Mouse (Mus musculus) G1E (cell line): Measurements from ENCODE around the gene Zfp28. TPM values are rescaled to one million over a fixed set of nuclear protein-coding genes. Genes with fewer than 3 reads are reported as not detected.

Experiments
- ATAC-seq: 2 replicates; pipeline ENCODE4 v1.8.0; 2016; ENCODE audit warnings: mild to moderate bottlenecking; ENCODE audit not compliant: insufficient number of reproducible peaks, poor library complexity, low FRiP score, severe bottlenecking; ENCODE audit errors: extremely low read depth
- DNase-seq: peaks from one replicate; pipeline ENCODE4 v3.0.0; 2012; ENCODE audit warnings: low spot score
- H3K27me3 ChIP-seq: 2 replicates; pipeline ENCODE4 v1.6.1; 2012; ENCODE audit warnings: mild to moderate bottlenecking, low read length, inconsistent platforms; ENCODE audit not compliant: insufficient read depth
- H3K36me3 ChIP-seq: replicated peaks from 2 replicates; pipeline ENCODE3; 2012; ENCODE audit warnings: mild to moderate bottlenecking, inconsistent platforms
- H3K4me1 ChIP-seq: 2 replicates; pipeline ENCODE4 v1.6.1; 2012; ENCODE audit warnings: low read depth, low read length, inconsistent platforms, mixed read lengths; ENCODE audit not compliant: insufficient read depth
- H3K4me3 ChIP-seq: 2 replicates; pipeline ENCODE4 v1.5.1; 2012; ENCODE audit warnings: low read depth, mild to moderate bottlenecking, inconsistent platforms, low read length, moderate library complexity, mixed read lengths
- H3K9me3 ChIP-seq: replicated peaks from 2 replicates; pipeline ENCODE4 v1.6.1; 2012; ENCODE audit warnings: inconsistent platforms
- CTCF ChIP-seq: IDR thresholded peaks from 2 replicates; pipeline ENCODE4 v1.5.1; 2012; ENCODE audit warnings: low read depth, low read length, inconsistent platforms, mixed read lengths
- GATA1 ChIP-seq: IDR thresholded peaks from 2 replicates; pipeline ENCODE4 v1.6.1; 2012; ENCODE audit warnings: borderline replicate concordance, low read length, inconsistent platforms, mixed read lengths
- GATA2 ChIP-seq: IDR thresholded peaks from 2 replicates; pipeline ENCODE4 v1.6.1; 2012; ENCODE audit warnings: low read depth, low read length, inconsistent platforms, borderline replicate concordance
- POLR2AphosphoS5 ChIP-seq: IDR thresholded peaks from 2 replicates; pipeline ENCODE4 v1.6.1; 2012; ENCODE audit warnings: low read depth, low read length, inconsistent platforms; ENCODE audit not compliant: insufficient replicate concordance
- TAL1 ChIP-seq: conservative IDR thresholded peaks from 2 replicates; pipeline ENCODE4 v1.6.1; 2012; ENCODE audit warnings: low read depth, low read length, inconsistent platforms, mixed read lengths
- polyA plus RNA-seq: library from polyadenylated mRNA; stranded (reverse); fragments of >175 nt; gene quantifications from 2 replicates; pipeline ENCODE4 v1.2.3, GENCODE M21; 2012
- total RNA-seq, 2 experiments: library from RNA; stranded (forward) in 1 of 2; stranded (reverse) in 1 of 2; fragments of 200-1000 nt in 1 of 2; fragments of >200 nt in 1 of 2; fragmentation: Nextera tagmentation in 1 of 2; gene quantifications; 2 replicates each; pipeline ENCODE4 v1.2.3; 2014 to 2017

The Zfp28 gene
- total and polyA plus RNA-seq, 3 experiments, result 0.46 to 2.1 (median 1.8) TPM

- peaks cover 14% of the 10 kb centered on the region for H3K4me1 ChIP-seq
- no peaks in the 10 kb centered on the region for H3K27me3 ChIP-seq
- H3K9me3 ChIP-seq, result peaks cover 5% of the 10 kb centered on the region; the same call in 1 of the 2 replicates
- TF ChIP-seq POLR2AphosphoS5, result no peak
- no peak for TF ChIP-seq CTCF
- no peak for TF ChIP-seq GATA2
- TF ChIP-seq GATA1, result no peak
- TF ChIP-seq TAL1, result no peak
- ATAC-seq (peak; percentile 70), DNase-seq (peak; percentile 47)
- H3K36me3 ChIP-seq, result no peaks in the 10 kb centered on the region
- peak within 1 kb of the TSS; percentile 72 for H3K4me3 ChIP-seq
Observed at GRCm38 (mm10) chr7:6397996-6398975, 15.2 kb downstream of the Zfp28 start, which contains the start of gene Smim17. Gene Smim17 (plus strand): TSS chr7:6398715.

- TF ChIP-seq GATA2 (no peak), GATA1 (no peak), CTCF (no peak), POLR2AphosphoS5 (no peak)
- Histone ChIP-seq H3K36me3 (no peaks in the 10 kb centered on the region), H3K4me1 (no peaks in the 10 kb centered on the region), H3K4me3 (no peak within 1 kb of the TSS), H3K27me3 (no peaks in the 10 kb centered on the region; the same call in 1 of the 2 replicates), H3K9me3 (no peaks in the 10 kb centered on the region)
- DNase-seq (peak; percentile 74), ATAC-seq (peak; percentile 87)
Observed at GRCm38 (mm10) chr7:6410043-6410442, 26.9 kb downstream of the Zfp28 start, which contains the start of gene Gm20715. Gene Gm20715 (plus strand): TSS chr7:6410277.

- Histone ChIP-seq H3K36me3 (no peaks in the 10 kb centered on the region), H3K27me3 (no peaks in the 10 kb centered on the region), H3K4me3 (no peak overlapping the region), H3K9me3 (no peaks in the 10 kb centered on the region), H3K4me1 (no peaks in the 10 kb centered on the region)
- DNase-seq (no peak), ATAC-seq (no peak)
- TF ChIP-seq GATA2 (no peak), TAL1 (no peak)
Observed at GRCm38 (mm10) chr7:6414626-6415441, 31.7 kb downstream of the Zfp28 start.

GRCm38 (mm10) chr7:6415442-6415787 is 32.3 kb downstream of the Zfp28 start:
- Histone ChIP-seq H3K4me1 (no peaks in the 10 kb centered on the region), H3K27me3 (no peaks in the 10 kb centered on the region), H3K4me3 (no peak overlapping the region), H3K9me3 (no peaks in the 10 kb centered on the region), H3K36me3 (no peaks in the 10 kb centered on the region)
- DNase-seq, result no peak
- no peak for TF ChIP-seq CTCF
- TF ChIP-seq GATA1, result no peak
- TF ChIP-seq GATA2, result no peak
- TF ChIP-seq TAL1, result no peak
- TF ChIP-seq POLR2AphosphoS5, result no peak
- no peak for ATAC-seq

GRCm38 (mm10) chr7:6419894-6420293 is 36.8 kb downstream of the Zfp28 start:
- no peak for TF ChIP-seq POLR2AphosphoS5
- no peak for TF ChIP-seq GATA1
- no peak for TF ChIP-seq TAL1
- no peak for TF ChIP-seq GATA2
- no peak for TF ChIP-seq CTCF
- H3K4me1 ChIP-seq, result no peaks in the 10 kb centered on the region
- H3K36me3 ChIP-seq, result no peaks in the 10 kb centered on the region
- DNase-seq (no peak), ATAC-seq (no peak)
- H3K4me3 ChIP-seq, result no peak overlapping the region
- H3K27me3 ChIP-seq, result no peaks in the 10 kb centered on the region
- H3K9me3 ChIP-seq, result no peaks in the 10 kb centered on the region

- peaks cover 5% of the 10 kb centered on the region for H3K9me3 ChIP-seq
- no peak overlapping the region for H3K4me3 ChIP-seq
- ATAC-seq (no peak), DNase-seq (no peak)
- no peaks in the 10 kb centered on the region for H3K36me3 ChIP-seq
- H3K4me1 ChIP-seq, result no peaks in the 10 kb centered on the region
- no peaks in the 10 kb centered on the region for H3K27me3 ChIP-seq
- TF ChIP-seq TAL1, result no peak
- no peak for TF ChIP-seq GATA1
- no peak for TF ChIP-seq GATA2
- no peak for TF ChIP-seq POLR2AphosphoS5
- TF ChIP-seq CTCF, result no peak
Observed at GRCm38 (mm10) chr7:6429381-6429780, 46.3 kb downstream of the Zfp28 start.
